Mouse (Mus musculus): ENCODE results near the gene Dmxl2. TPM values are rescaled to one million over a fixed set of nuclear protein-coding genes. Genes with fewer than 3 reads are reported as not detected.

Dmxl2 gene
- polyA plus RNA-seq, 1 experiment from 2014 or later = 4.6 TPM

GRCm38 (mm10) chr9:54532926-54533325 is 31.5 kb upstream of the Dmxl2 start:
- 72% methylated on average over 2 of the region's 2 CpGs for WGBS
- no peak overlapping the region for H3K4me3 ChIP-seq (replicated peaks)
- no peaks in the 10 kb centered on the region for H3K4me1 ChIP-seq
- no peaks in the 10 kb centered on the region for H3K9me3 ChIP-seq
- no peak overlapping the region for H3K4me2 ChIP-seq
- no peaks in the 10 kb centered on the region for H3K36me3 ChIP-seq
- ATAC-seq (ENCODE audit: insufficient read depth, low FRiP score, low read depth) = no peak
- H3K9ac ChIP-seq = no peak overlapping the region
- H3K27me3 ChIP-seq (replicated peaks) = no peaks in the 10 kb centered on the region
- no peak overlapping the region for H3K27ac ChIP-seq

GRCm38 (mm10) chr9:54531421-54531820 is 30.0 kb upstream of the Dmxl2 start:
- H3K4me1 ChIP-seq = no peaks in the 10 kb centered on the region
- no peak overlapping the region for H3K27ac ChIP-seq
- no peaks in the 10 kb centered on the region for H3K9me3 ChIP-seq
- no peaks in the 10 kb centered on the region for H3K36me3 ChIP-seq
- H3K9ac ChIP-seq = no peak overlapping the region
- ATAC-seq (ENCODE audit: insufficient read depth, low FRiP score, low read depth) = no peak
- no peak overlapping the region for H3K4me3 ChIP-seq (replicated peaks)
- no peak overlapping the region for H3K4me2 ChIP-seq
- no peaks in the 10 kb centered on the region for H3K27me3 ChIP-seq (replicated peaks)

DNA sequence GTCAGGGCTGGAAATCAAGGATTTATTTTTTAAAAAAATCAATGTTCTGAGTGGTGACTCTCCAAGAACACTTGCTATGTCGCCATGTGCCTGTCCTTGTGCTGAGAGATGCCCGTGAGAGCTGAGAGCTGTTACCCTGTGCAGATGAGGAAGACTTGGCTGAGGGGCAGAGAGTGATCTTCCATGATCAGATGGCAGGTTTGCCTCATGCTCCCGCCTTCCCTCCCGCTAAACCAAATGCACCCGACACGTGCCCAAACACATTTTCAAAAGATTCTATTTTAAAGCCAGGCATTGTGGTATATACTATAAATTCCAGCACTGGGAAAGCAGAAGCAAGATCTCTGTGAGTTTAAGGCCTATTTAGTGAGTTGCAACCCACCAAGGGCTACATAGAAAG is 29.4 kb upstream of the Dmxl2 start:
- 84% methylated on average over 6 of the region's 6 CpGs for WGBS
- Histone ChIP-seq H3K4me2 (no peak overlapping the region), H3K9me3 (no peaks in the 10 kb centered on the region), H3K4me1 (no peaks in the 10 kb centered on the region), H3K27me3 (replicated peaks) (no peaks in the 10 kb centered on the region), H3K9ac (no peak overlapping the region), H3K36me3 (no peaks in the 10 kb centered on the region), H3K4me3 (replicated peaks) (no peak overlapping the region), H3K27ac (no peak overlapping the region)
- ATAC-seq (ENCODE audit: insufficient read depth, low FRiP score, low read depth) = no peak

- ATAC-seq (ENCODE audit: insufficient read depth, low FRiP score, low read depth) = no peak
- Histone ChIP-seq H3K4me1 (no peaks in the 10 kb centered on the region), H3K9ac (no peak overlapping the region), H3K4me3 (replicated peaks) (no peak overlapping the region), H3K36me3 (no peaks in the 10 kb centered on the region), H3K4me2 (no peak overlapping the region), H3K27ac (no peak overlapping the region), H3K9me3 (no peaks in the 10 kb centered on the region), H3K27me3 (replicated peaks) (no peaks in the 10 kb centered on the region)
- 71% methylated on average over 2 of the region's 2 CpGs for WGBS
Measured at GRCm38 (mm10) chr9:54529950-54530349, 28.5 kb upstream of the Dmxl2 start.

- WGBS = 68% methylated on average over 7 of the region's 7 CpGs
Measured at GRCm38 (mm10) chr9:54527694-54528093, 26.3 kb upstream of the Dmxl2 start.

GRCm38 (mm10) chr9:54520286-54520685 is 18.9 kb upstream of the Dmxl2 start:
- Histone ChIP-seq H3K9me3 (no peaks in the 10 kb centered on the region), H3K36me3 (no peaks in the 10 kb centered on the region), H3K27me3 (replicated peaks) (no peaks in the 10 kb centered on the region), H3K4me1 (no peaks in the 10 kb centered on the region), H3K9ac (no peak overlapping the region), H3K4me2 (no peak overlapping the region), H3K4me3 (replicated peaks) (no peak overlapping the region), H3K27ac (no peak overlapping the region)
- no peak for ATAC-seq (ENCODE audit: insufficient read depth, low FRiP score, low read depth)
- WGBS = 65% methylated on average over 4 of the region's 4 CpGs

More at GRCm38 (mm10) chr9:54527694-54528093, 26.3 kb upstream of the Dmxl2 start:
- no peak overlapping the region for H3K27ac ChIP-seq
- H3K4me1 ChIP-seq = no peaks in the 10 kb centered on the region
- H3K4me2 ChIP-seq = no peak overlapping the region
- no peaks in the 10 kb centered on the region for H3K27me3 ChIP-seq (replicated peaks)
- H3K36me3 ChIP-seq = no peaks in the 10 kb centered on the region
- H3K9ac ChIP-seq = no peak overlapping the region
- ATAC-seq (ENCODE audit: insufficient read depth, low FRiP score, low read depth) = no peak
- no peaks in the 10 kb centered on the region for H3K9me3 ChIP-seq
- H3K4me3 ChIP-seq (replicated peaks) = no peak overlapping the region

GRCm38 (mm10) chr9:54518921-54519320 is 17.5 kb upstream of the Dmxl2 start:
- no peaks in the 10 kb centered on the region for H3K4me1 ChIP-seq
- H3K9me3 ChIP-seq = no peaks in the 10 kb centered on the region
- no peak overlapping the region for H3K4me2 ChIP-seq
- no peak for ATAC-seq (ENCODE audit: insufficient read depth, low FRiP score, low read depth)
- no peaks in the 10 kb centered on the region for H3K27me3 ChIP-seq (replicated peaks)
- no peak overlapping the region for H3K4me3 ChIP-seq (replicated peaks)
- H3K27ac ChIP-seq = no peak overlapping the region
- no peaks in the 10 kb centered on the region for H3K36me3 ChIP-seq
- 52% methylated on average over 7 of the region's 7 CpGs for WGBS
- no peak overlapping the region for H3K9ac ChIP-seq

GRCm38 (mm10) chr9:54515991-54516390 is 14.6 kb upstream of the Dmxl2 start:
- Histone ChIP-seq H3K9me3 (no peaks in the 10 kb centered on the region), H3K36me3 (no peaks in the 10 kb centered on the region), H3K4me2 (no peak overlapping the region), H3K9ac (no peak overlapping the region), H3K4me3 (replicated peaks) (no peak overlapping the region), H3K27ac (no peak overlapping the region), H3K27me3 (replicated peaks) (no peaks in the 10 kb centered on the region), H3K4me1 (no peaks in the 10 kb centered on the region)
- ATAC-seq (ENCODE audit: insufficient read depth, low FRiP score, low read depth) = no peak
- 84% methylated on average over 2 of the region's 2 CpGs for whole genome bisulfite sequencing

- H3K27me3 ChIP-seq (replicated peaks) = peaks cover 6% of the 10 kb centered on the region; the same call in 1 of the 2 replicates
- no peaks in the 10 kb centered on the region for H3K4me1 ChIP-seq
- no peaks in the 10 kb centered on the region for H3K9me3 ChIP-seq
- H3K4me2 ChIP-seq = peak overlapping the region; percentile 91
- no peaks in the 10 kb centered on the region for H3K36me3 ChIP-seq
- no peak overlapping the region for H3K9ac ChIP-seq
- H3K27ac ChIP-seq = no peak overlapping the region
- 11% methylated on average over 12 of the region's 12 CpGs for WGBS
- ATAC-seq (ENCODE audit: insufficient read depth, low FRiP score, low read depth) = no peak
- peak overlapping the region; percentile 70; the same call in 1 of the 2 replicates for H3K4me3 ChIP-seq (replicated peaks)
Measured at GRCm38 (mm10) chr9:54502873-54503272, 1.4 kb upstream of the Dmxl2 start.

- Histone ChIP-seq H3K4me3 (replicated peaks) (peak overlapping the region; percentile 70), H3K4me1 (no peaks in the 10 kb centered on the region), H3K9me3 (no peaks in the 10 kb centered on the region), H3K36me3 (no peaks in the 10 kb centered on the region), H3K27me3 (replicated peaks) (peaks cover 6% of the 10 kb centered on the region; the same call in 1 of the 2 replicates), H3K9ac (no peak overlapping the region; the same call in 1 of the 2 replicates), H3K4me2 (peak overlapping the region; percentile 91), H3K27ac (no peak overlapping the region)
- no peak; the same call in 1 of the 2 replicates for ATAC-seq (ENCODE audit: insufficient read depth, low FRiP score, low read depth)
- WGBS = 3% methylated on average over 13 of the region's 13 CpGs
Measured at GRCm38 (mm10) chr9:54502111-54502495, 677 bp upstream of the Dmxl2 start.

- Histone ChIP-seq H3K4me3 (replicated peaks) (peak overlapping the region; percentile 70), H3K4me1 (no peaks in the 10 kb centered on the region), H3K9me3 (no peaks in the 10 kb centered on the region), H3K4me2 (peak overlapping the region; percentile 91), H3K27ac (no peak overlapping the region), H3K27me3 (replicated peaks) (peaks cover 6% of the 10 kb centered on the region; the same call in 1 of the 2 replicates), H3K36me3 (no peaks in the 10 kb centered on the region), H3K9ac (peak overlapping the region; percentile 42; the same call in 1 of the 2 replicates)
- peak; percentile 47 for ATAC-seq (ENCODE audit: insufficient read depth, low FRiP score, low read depth)
- under 1% methylated on average over 43 of the region's 43 CpGs for WGBS
Measured at GRCm38 (mm10) chr9:54500832-54501452, 484 bp downstream of the Dmxl2 start.

- Histone ChIP-seq H3K4me3 (replicated peaks) (no peak overlapping the region), H3K4me1 (no peaks in the 10 kb centered on the region), H3K4me2 (no peak overlapping the region), H3K36me3 (no peaks in the 10 kb centered on the region), H3K27me3 (replicated peaks) (peaks cover 6% of the 10 kb centered on the region; the same call in 1 of the 2 replicates), H3K27ac (no peak overlapping the region), H3K9me3 (no peaks in the 10 kb centered on the region), H3K9ac (no peak overlapping the region)
- no peak for ATAC-seq (ENCODE audit: insufficient read depth, low FRiP score, low read depth)
- WGBS = 78% methylated on average over 3 of the region's 3 CpGs
Measured at GRCm38 (mm10) chr9:54499791-54500190, 1.6 kb downstream of the Dmxl2 start.

- 87% methylated on average over 6 of the region's 6 CpGs for WGBS
- H3K9me3 ChIP-seq = no peaks in the 10 kb centered on the region
- no peaks in the 10 kb centered on the region for H3K36me3 ChIP-seq
- H3K27me3 ChIP-seq (replicated peaks) = peaks cover 6% of the 10 kb centered on the region; the same call in 1 of the 2 replicates
- no peak overlapping the region for H3K4me3 ChIP-seq (replicated peaks)
- no peak for ATAC-seq (ENCODE audit: insufficient read depth, low FRiP score, low read depth)
- H3K4me1 ChIP-seq = no peaks in the 10 kb centered on the region
- H3K4me2 ChIP-seq = no peak overlapping the region
- no peak overlapping the region for H3K9ac ChIP-seq
- H3K27ac ChIP-seq = no peak overlapping the region
Measured at GRCm38 (mm10) chr9:54499291-54499690, 2.1 kb downstream of the Dmxl2 start.

Data from stomach, embryonic 15.5 days (tissue).